In the genomic region with DNA sequence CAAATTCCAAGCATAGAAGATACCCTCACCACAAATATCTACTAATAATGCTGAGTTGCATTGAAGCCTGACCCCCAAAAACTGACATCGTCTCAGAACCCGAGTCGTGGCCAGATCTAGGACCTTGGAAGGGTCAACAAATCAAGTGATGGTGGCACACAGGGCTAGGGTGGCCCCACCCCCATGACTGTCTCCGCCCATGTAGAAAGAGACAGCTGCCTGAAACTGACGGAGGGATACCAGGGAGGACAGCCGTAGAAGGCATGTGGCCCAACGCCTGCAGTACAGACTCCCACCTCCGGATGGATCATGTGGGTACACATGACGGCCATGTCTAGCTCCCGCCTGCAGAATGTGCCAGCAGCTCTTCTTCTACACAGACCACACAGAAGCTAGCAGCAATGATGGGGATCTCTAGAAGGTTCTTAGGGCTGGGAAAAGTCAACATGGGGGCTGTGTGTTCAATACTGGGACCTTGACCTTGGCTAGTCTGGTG, we compare ENCODE assay signal across 15 mouse cellular contexts.
"Had no signal": no experiment of that assay in that cellular context is flagged by ENCODE, and none has a peak within 500 bp of the region (broad histone marks: within the 10 kb centered on the region; RNA-seq: fewer than 3 reads in every experiment).

No protein-coding gene starts in this region.

- H3K4me2 ChIP-seq: limb, embryonic 15.5 days; liver, embryonic 15.5 days; lung, embryonic 14.5 days had no signal

- H3K9ac ChIP-seq: limb, embryonic 15.5 days; liver, embryonic 15.5 days; lung, embryonic 14.5 days had no signal

- H3K4me1 ChIP-seq: limb, embryonic 15.5 days had no signal

- H3K27me3 ChIP-seq: limb, embryonic 15.5 days; liver, embryonic 15.5 days had no signal

- H3K4me3 ChIP-seq: limb, embryonic 15.5 days; liver, embryonic 15.5 days; midbrain, embryonic 10.5 days; myocyte had no signal

- DNase-seq: kidney, adult 9 months; kidney, postnatal 36 days; layer of hippocampus, adult 9-11 months; layer of hippocampus, postnatal 36 days; lung, embryonic 14.5 days; lung, postnatal 10 days; lung, postnatal 4 days; midbrain, embryonic 14.5 days; thymus, adult 2 months; thymus, postnatal 25 days had no signal

- H3K27ac ChIP-seq: kidney, postnatal 0 days; limb, embryonic 15.5 days; liver, embryonic 15.5 days; midbrain, embryonic 10.5 days had no signal

- H3K36me3 ChIP-seq: limb, embryonic 15.5 days; liver, embryonic 15.5 days had no signal

- H3K9me3 ChIP-seq: limb, embryonic 15.5 days; liver, embryonic 15.5 days had no signal
